Mouse (Mus musculus) intestine, postnatal 0 days (tissue): ENCODE measurements around the gene Wwox. TPM values are rescaled to one million over a fixed set of nuclear protein-coding genes. Genes with fewer than 3 reads are reported as not detected.

Source experiments
- ATAC-seq: fragments of 200-750 bp; cut with Nextera tagmentation; 2 replicates; pipeline ENCODE4 v1.8.0; 2017; ENCODE audit warnings: mild to moderate bottlenecking, moderate TSS enrichment, moderate library complexity
- H3K27ac ChIP-seq: fragments of 300-500 bp; sonication (generic); 2 replicates; pipeline ENCODE4 v1.5.1; 2014; ENCODE audit warnings: mild to moderate bottlenecking, low read depth, low read length, moderate library complexity
- H3K27me3 ChIP-seq: fragments of 300-500 bp; sonication (generic); replicated peaks from 2 replicates; pipeline ENCODE4 v1.6.1; 2014; ENCODE audit warnings: low read length, mixed read lengths; ENCODE audit not compliant: control insufficient read depth, insufficient read depth
- H3K36me3 ChIP-seq: fragments of 300-500 bp; sonication (generic); 2 replicates; pipeline ENCODE4 v1.6.1; 2014; ENCODE audit warnings: mild to moderate bottlenecking, moderate library complexity; ENCODE audit not compliant: control insufficient read depth, insufficient read depth
- H3K4me1 ChIP-seq: fragments of 300-500 bp; sonication (generic); replicated peaks from 2 replicates; pipeline ENCODE4 v1.6.1; 2014; ENCODE audit warnings: antibody characterized with exemption, low read length, mixed read lengths; ENCODE audit not compliant: control insufficient read depth, insufficient read depth
- H3K4me2 ChIP-seq: fragments of 300-500 bp; sonication (generic); replicated peaks from 2 replicates; pipeline ENCODE4 v1.6.1; 2014; ENCODE audit warnings: low read depth, mild to moderate bottlenecking, moderate library complexity
- H3K4me3 ChIP-seq: fragments of 300-500 bp; sonication (generic); 2 replicates; pipeline ENCODE4 v1.5.1; 2014; ENCODE audit warnings: low read depth, low read length
- H3K9ac ChIP-seq: fragments of 300-500 bp; sonication (generic); 2 replicates; pipeline ENCODE4 v1.6.1; 2014; ENCODE audit warnings: mild to moderate bottlenecking, low read depth, low read length
- H3K9me3 ChIP-seq: fragments of 300-500 bp; sonication (generic); 2 replicates; pipeline ENCODE4 v1.6.1; 2016; ENCODE audit warnings: mixed run types; ENCODE audit not compliant: control insufficient read depth
- CTCF ChIP-seq: sonication (generic); IDR thresholded peaks from 2 replicates; pipeline ENCODE4 v1.5.1; 2016; ENCODE audit warnings: low read depth, mild to moderate bottlenecking, control low read depth, antibody characterized with exemption, moderate library complexity
- WGBS: fragments of 180-500 bp; shearing (Covaris S2); extraction: QIAGEN DNeasy Blood & Tissue Kit; methylation state at CpG from one replicate; pipeline ENCODE4 v1.1.7; 2014; 5-methylcytosine and 5-hydroxymethylcytosine counted together
- polyA plus RNA-seq: library from polyadenylated mRNA; unstranded; fragments of >200 nt; fragmentation: Nextera tagmentation; extraction: Ambion mirVana; gene quantifications from 2 replicates; pipeline ENCODE4 v1.2.1, GENCODE M21; 2015

Wwox gene
- polyA plus RNA-seq, 1 experiment from 2014 or later, result 7.1 TPM

GRCm38 (mm10) chr8:114579292-114579691, 139.8 kb downstream of the Wwox start:
- Histone ChIP-seq H3K9ac (no peak overlapping the region), H3K9me3 (no peaks in the 10 kb centered on the region), H3K4me1 (no peaks in the 10 kb centered on the region), H3K27ac (no peak overlapping the region), H3K27me3 (no peaks in the 10 kb centered on the region), H3K4me3 (no peak overlapping the region), H3K4me2 (no peak overlapping the region), H3K36me3 (no peaks in the 10 kb centered on the region)
- no peak for ATAC-seq
- 91% methylated on average over 10 of the region's 10 CpGs for WGBS
- TF ChIP-seq CTCF, result no peak

- Histone ChIP-seq H3K4me1 (no peaks in the 10 kb centered on the region), H3K9ac (no peak overlapping the region), H3K4me2 (no peak overlapping the region), H3K9me3 (no peaks in the 10 kb centered on the region), H3K27ac (no peak overlapping the region), H3K4me3 (no peak overlapping the region), H3K27me3 (no peaks in the 10 kb centered on the region), H3K36me3 (no peaks in the 10 kb centered on the region)
- ATAC-seq, result no peak
- no peak for TF ChIP-seq CTCF
- WGBS, result 88% methylated on average over 1 of the region's 1 CpGs
Measured at GRCm38 (mm10) chr8:114580684-114581083, 141.2 kb downstream of the Wwox start.

GRCm38 (mm10) chr8:114590336-114590867, 150.9 kb downstream of the Wwox start:
- no peaks in the 10 kb centered on the region for H3K27me3 ChIP-seq
- no peaks in the 10 kb centered on the region for H3K36me3 ChIP-seq
- 90% methylated on average over 12 of the region's 12 CpGs for WGBS
- H3K4me1 ChIP-seq, result no peaks in the 10 kb centered on the region
- H3K9ac ChIP-seq, result no peak overlapping the region
- no peak for TF ChIP-seq CTCF
- H3K4me3 ChIP-seq, result no peak overlapping the region
- no peak for ATAC-seq
- H3K9me3 ChIP-seq, result no peaks in the 10 kb centered on the region
- no peak overlapping the region for H3K27ac ChIP-seq
- H3K4me2 ChIP-seq, result no peak overlapping the region

- ATAC-seq, result no peak
- WGBS, result 64% methylated on average over 26 of the region's 26 CpGs
- no peak overlapping the region for H3K4me2 ChIP-seq
- H3K4me3 ChIP-seq, result no peak overlapping the region
- no peaks in the 10 kb centered on the region for H3K27me3 ChIP-seq
- no peak overlapping the region for H3K27ac ChIP-seq
- no peaks in the 10 kb centered on the region for H3K4me1 ChIP-seq
- no peak overlapping the region for H3K9ac ChIP-seq
- H3K9me3 ChIP-seq, result no peaks in the 10 kb centered on the region
- no peaks in the 10 kb centered on the region for H3K36me3 ChIP-seq
- TF ChIP-seq CTCF, result no peak
Measured at GRCm38 (mm10) chr8:114591296-114592280, 152.1 kb downstream of the Wwox start.

- no peak overlapping the region for H3K9ac ChIP-seq
- no peak for TF ChIP-seq CTCF
- H3K4me1 ChIP-seq, result no peaks in the 10 kb centered on the region
- no peak for ATAC-seq
- H3K27me3 ChIP-seq, result no peaks in the 10 kb centered on the region
- H3K4me2 ChIP-seq, result peak overlapping the region; percentile 51
- H3K27ac ChIP-seq, result no peak overlapping the region
- no peaks in the 10 kb centered on the region for H3K9me3 ChIP-seq
- H3K4me3 ChIP-seq, result no peak overlapping the region
- no peaks in the 10 kb centered on the region for H3K36me3 ChIP-seq
- WGBS, result 45% methylated on average over 19 of the region's 19 CpGs
Measured at GRCm38 (mm10) chr8:114593424-114594157, 154.1 kb downstream of the Wwox start.

GRCm38 (mm10) chr8:114594811-114595210, 155.4 kb downstream of the Wwox start:
- Histone ChIP-seq H3K9ac (no peak overlapping the region), H3K36me3 (no peaks in the 10 kb centered on the region), H3K27me3 (no peaks in the 10 kb centered on the region), H3K9me3 (no peaks in the 10 kb centered on the region), H3K4me3 (no peak overlapping the region), H3K4me1 (no peaks in the 10 kb centered on the region), H3K27ac (no peak overlapping the region), H3K4me2 (no peak overlapping the region)
- 0 out of 2 replicates have a peak, but pooled peaks have one; percentile 51 for ATAC-seq
- TF ChIP-seq CTCF, result no peak
- 57% methylated on average over 5 of the region's 5 CpGs for WGBS
